Mouse (Mus musculus) stomach, embryonic 14.5 days (tissue): ENCODE measurements around the gene Adgrl1. TPM values are rescaled to one million over a fixed set of nuclear protein-coding genes. Genes with fewer than 3 reads are reported as not detected.

Experiments used
- ATAC-seq: fragments of 200-750 bp; cut with Nextera tagmentation; 2 replicates; pipeline ENCODE4 v1.8.0; 2017; ENCODE audit warnings: low read depth, moderate TSS enrichment; ENCODE audit not compliant: insufficient number of reproducible peaks, insufficient read depth, low FRiP score
- H3K27ac ChIP-seq: fragments of 300-500 bp; sonication (generic); 2 replicates; pipeline ENCODE4 v1.5.1; 2014; ENCODE audit warnings: mild to moderate bottlenecking, low read length, moderate library complexity, mixed read lengths
- H3K27me3 ChIP-seq: fragments of 300-500 bp; sonication (generic); 2 replicates; pipeline ENCODE4 v1.6.1; 2014; ENCODE audit warnings: low read length, control low read depth, mixed read lengths; ENCODE audit not compliant: control insufficient read depth, insufficient read depth
- H3K36me3 ChIP-seq: fragments of 300-500 bp; sonication (generic); 2 replicates; pipeline ENCODE4 v1.6.1; 2014; ENCODE audit warnings: mild to moderate bottlenecking, control low read depth, low read length, moderate library complexity, mixed read lengths; ENCODE audit not compliant: control insufficient read depth, insufficient read depth
- H3K4me1 ChIP-seq: fragments of 300-500 bp; sonication (generic); 2 replicates; pipeline ENCODE4 v1.6.1; 2014; ENCODE audit warnings: low read length, control low read depth, mixed read lengths; ENCODE audit not compliant: control insufficient read depth, insufficient read depth
- H3K4me2 ChIP-seq: fragments of 300-500 bp; sonication (generic); replicated peaks from 2 replicates; pipeline ENCODE4 v1.6.1; 2014; ENCODE audit warnings: low read depth, low read length, control low read depth
- H3K4me3 ChIP-seq: fragments of 300-500 bp; sonication (generic); 2 replicates; pipeline ENCODE4 v1.5.1; 2014; ENCODE audit warnings: low read depth, low read length, control low read depth
- H3K9ac ChIP-seq: fragments of 300-500 bp; sonication (generic); replicated peaks from 2 replicates; pipeline ENCODE4 v1.6.1; 2014; ENCODE audit warnings: low read depth, mild to moderate bottlenecking, control low read depth, low read length, moderate library complexity, mixed read lengths
- H3K9me3 ChIP-seq: fragments of 300-500 bp; sonication (generic); 2 replicates; pipeline ENCODE4 v1.6.1; 2016; ENCODE audit warnings: low read depth, low read length, control low read depth; ENCODE audit not compliant: control insufficient read depth
- WGBS: fragments of 180-500 bp; shearing (Covaris S2); extraction: QIAGEN DNeasy Blood & Tissue Kit; methylation state at CpG from one replicate; pipeline ENCODE4 v1.1.7; 2014; 5-methylcytosine and 5-hydroxymethylcytosine counted together
- polyA plus RNA-seq: library from polyadenylated mRNA; unstranded; fragments of >200 nt; fragmentation: Nextera tagmentation; extraction: Ambion mirVana; gene quantifications from 2 replicates; pipeline ENCODE4 v1.2.1, GENCODE M21; 2014

Gene Adgrl1
- polyA plus RNA-seq, 1 experiment from 2014 or later = 29.5 TPM

GRCm38 (mm10) chr8:83911809-83912731 lies 12.2 kb downstream of the Adgrl1 start:
- no peak overlapping the region for H3K9ac ChIP-seq
- H3K4me2 ChIP-seq = no peak overlapping the region
- ATAC-seq = no peak
- H3K27ac ChIP-seq = no peak overlapping the region
- peaks cover 14% of the 10 kb centered on the region; the same call in 1 of the 2 replicates for H3K4me1 ChIP-seq
- no peaks in the 10 kb centered on the region for H3K9me3 ChIP-seq
- WGBS = 69% methylated on average over 5 of the region's 5 CpGs
- peaks cover 3% of the 10 kb centered on the region; the same call in 1 of the 2 replicates for H3K36me3 ChIP-seq
- no peaks in the 10 kb centered on the region for H3K27me3 ChIP-seq
- no peak overlapping the region for H3K4me3 ChIP-seq

DNA sequence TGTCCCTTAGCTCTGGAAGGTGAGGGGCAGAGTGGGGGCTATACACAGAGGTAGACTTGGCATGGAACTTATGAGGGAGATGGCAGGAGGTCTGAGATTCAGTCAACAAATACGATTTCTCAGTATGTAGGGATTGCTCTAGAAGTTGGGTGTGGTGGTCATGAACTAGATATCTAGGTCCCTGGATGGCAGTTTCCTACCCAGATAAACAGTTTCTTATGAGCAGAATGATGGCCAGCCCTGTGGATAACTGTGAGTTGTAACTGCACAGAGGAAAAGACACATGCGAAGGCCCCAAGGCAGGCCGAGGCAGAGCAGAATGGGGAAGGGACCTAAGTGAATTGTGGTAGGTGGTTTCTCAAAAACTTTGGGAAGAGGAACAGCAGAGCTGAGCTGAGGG lies 14.3 kb downstream of the Adgrl1 start:
- H3K4me1 ChIP-seq = peaks cover 9% of the 10 kb centered on the region; the same call in 1 of the 2 replicates

GRCm38 (mm10) chr8:83914860-83915259 lies 15.0 kb downstream of the Adgrl1 start:
- 43% methylated on average over 5 of the region's 5 CpGs for WGBS
- peak; percentile 14; the same call in 1 of the 2 replicates for ATAC-seq
- Histone ChIP-seq H3K9me3 (no peaks in the 10 kb centered on the region), H3K9ac (no peak overlapping the region), H3K36me3 (peaks cover 10% of the 10 kb centered on the region; the same call in 1 of the 2 replicates), H3K4me1 (peaks cover 9% of the 10 kb centered on the region; the same call in 1 of the 2 replicates), H3K27me3 (no peaks in the 10 kb centered on the region), H3K27ac (no peak overlapping the region), H3K4me3 (no peak overlapping the region), H3K4me2 (no peak overlapping the region)

More for the DNA sequence above, 14.3 kb downstream of the Adgrl1 start:
- H3K27me3 ChIP-seq = no peaks in the 10 kb centered on the region
- peaks cover 4% of the 10 kb centered on the region; the same call in 1 of the 2 replicates for H3K36me3 ChIP-seq
- no peak overlapping the region for H3K27ac ChIP-seq
- H3K9me3 ChIP-seq = no peaks in the 10 kb centered on the region
- 89% methylated on average over 3 of the region's 3 CpGs for WGBS
- no peak for ATAC-seq
- no peak overlapping the region for H3K4me3 ChIP-seq
- no peak overlapping the region for H3K4me2 ChIP-seq
- H3K9ac ChIP-seq = no peak overlapping the region

GRCm38 (mm10) chr8:83916015-83916414 lies 16.1 kb downstream of the Adgrl1 start:
- ATAC-seq = no peak
- 83% methylated on average over 5 of the region's 5 CpGs for WGBS

DNA sequence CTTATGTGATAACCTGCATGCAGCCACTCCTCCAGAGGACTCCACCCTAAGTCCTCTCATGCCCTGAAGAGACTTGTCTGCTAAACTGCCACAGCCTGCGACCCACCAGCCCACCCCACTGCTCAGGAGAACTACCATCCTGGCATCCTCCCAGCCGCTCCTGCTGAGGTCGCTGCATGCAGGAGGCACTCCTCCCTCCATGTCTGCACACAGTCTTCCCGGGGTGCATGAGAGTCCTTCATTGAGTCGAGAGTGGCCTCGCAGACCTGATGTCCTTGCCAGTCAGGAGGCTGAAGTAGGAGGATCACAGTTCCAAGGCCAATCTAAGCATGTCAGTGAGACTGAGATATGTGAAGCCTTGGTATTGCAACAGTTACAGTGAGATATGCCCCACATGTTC lies 17.7 kb downstream of the Adgrl1 start:
- H3K4me3 ChIP-seq = no peak overlapping the region
- H3K9ac ChIP-seq = no peak overlapping the region
- H3K9me3 ChIP-seq = no peaks in the 10 kb centered on the region
- no peak for ATAC-seq
- H3K27ac ChIP-seq = no peak overlapping the region
- no peaks in the 10 kb centered on the region for H3K27me3 ChIP-seq
- H3K36me3 ChIP-seq = peaks cover 20% of the 10 kb centered on the region; the same call in 1 of the 2 replicates
- 77% methylated on average over 6 of the region's 6 CpGs for WGBS
- H3K4me2 ChIP-seq = no peak overlapping the region
- H3K4me1 ChIP-seq = peaks cover 6% of the 10 kb centered on the region; the same call in 1 of the 2 replicates

More at GRCm38 (mm10) chr8:83916015-83916414, 16.1 kb downstream of the Adgrl1 start:
- Histone ChIP-seq H3K4me3 (no peak overlapping the region), H3K9me3 (no peaks in the 10 kb centered on the region), H3K27me3 (no peaks in the 10 kb centered on the region), H3K4me1 (peaks cover 6% of the 10 kb centered on the region; the same call in 1 of the 2 replicates), H3K36me3 (peaks cover 13% of the 10 kb centered on the region; the same call in 1 of the 2 replicates), H3K4me2 (no peak overlapping the region), H3K27ac (no peak overlapping the region), H3K9ac (no peak overlapping the region)

DNA sequence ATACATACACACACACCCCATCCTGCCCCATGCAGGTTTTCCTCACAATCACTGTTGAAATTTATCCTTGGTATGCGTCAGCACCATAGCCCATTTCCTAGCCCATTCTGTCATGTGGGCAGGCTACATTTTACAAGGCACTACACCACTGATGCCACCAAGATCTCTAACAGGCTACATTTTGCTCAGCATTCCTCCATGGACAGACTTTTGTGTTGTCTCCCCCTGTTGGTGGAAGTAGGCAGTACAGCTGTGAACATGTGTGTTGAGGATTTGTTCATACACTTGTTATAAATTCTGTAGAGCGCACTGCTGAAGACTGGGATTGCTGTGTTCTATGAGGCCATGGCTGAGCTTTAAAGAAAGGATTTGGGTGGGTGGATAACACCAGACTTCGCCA lies 21.7 kb downstream of the Adgrl1 start:
- H3K36me3 ChIP-seq = peaks cover 42% of the 10 kb centered on the region
- H3K9ac ChIP-seq = no peak overlapping the region
- H3K9me3 ChIP-seq = no peaks in the 10 kb centered on the region
- WGBS = 71% methylated on average over 3 of the region's 3 CpGs
- no peak overlapping the region for H3K27ac ChIP-seq
- no peak for ATAC-seq
- no peaks in the 10 kb centered on the region for H3K4me1 ChIP-seq
- H3K4me3 ChIP-seq = no peak overlapping the region
- no peaks in the 10 kb centered on the region for H3K27me3 ChIP-seq
- H3K4me2 ChIP-seq = no peak overlapping the region

GRCm38 (mm10) chr8:83922727-83923126 lies 22.8 kb downstream of the Adgrl1 start:
- H3K36me3 ChIP-seq = peaks cover 47% of the 10 kb centered on the region

GRCm38 (mm10) chr8:83924585-83924984 lies 24.7 kb downstream of the Adgrl1 start:
- no peak overlapping the region for H3K4me3 ChIP-seq
- no peaks in the 10 kb centered on the region for H3K9me3 ChIP-seq
- no peaks in the 10 kb centered on the region for H3K27me3 ChIP-seq
- no peak overlapping the region for H3K4me2 ChIP-seq
- H3K36me3 ChIP-seq = peaks cover 43% of the 10 kb centered on the region
- ATAC-seq = no peak
- no peak overlapping the region for H3K27ac ChIP-seq
- H3K9ac ChIP-seq = no peak overlapping the region
- WGBS = 72% methylated on average over 5 of the region's 5 CpGs
- H3K4me1 ChIP-seq = no peaks in the 10 kb centered on the region

More at GRCm38 (mm10) chr8:83922727-83923126, 22.8 kb downstream of the Adgrl1 start:
- no peaks in the 10 kb centered on the region for H3K9me3 ChIP-seq
- H3K27ac ChIP-seq = no peak overlapping the region
- no peak for ATAC-seq
- 91% methylated on average over 8 of the region's 8 CpGs for WGBS
- no peaks in the 10 kb centered on the region for H3K4me1 ChIP-seq
- H3K4me2 ChIP-seq = no peak overlapping the region
- H3K27me3 ChIP-seq = no peaks in the 10 kb centered on the region
- no peak overlapping the region for H3K4me3 ChIP-seq
- no peak overlapping the region for H3K9ac ChIP-seq
